Mouse (Mus musculus): ENCODE measurements around the gene Slc6a6. TPM values are rescaled to one million over a fixed set of nuclear protein-coding genes. Genes with fewer than 3 reads are reported as not detected.

Slc6a6 gene
- total RNA-seq, 2 experiments from 2014 or later, result 134 to 137 TPM

DNA sequence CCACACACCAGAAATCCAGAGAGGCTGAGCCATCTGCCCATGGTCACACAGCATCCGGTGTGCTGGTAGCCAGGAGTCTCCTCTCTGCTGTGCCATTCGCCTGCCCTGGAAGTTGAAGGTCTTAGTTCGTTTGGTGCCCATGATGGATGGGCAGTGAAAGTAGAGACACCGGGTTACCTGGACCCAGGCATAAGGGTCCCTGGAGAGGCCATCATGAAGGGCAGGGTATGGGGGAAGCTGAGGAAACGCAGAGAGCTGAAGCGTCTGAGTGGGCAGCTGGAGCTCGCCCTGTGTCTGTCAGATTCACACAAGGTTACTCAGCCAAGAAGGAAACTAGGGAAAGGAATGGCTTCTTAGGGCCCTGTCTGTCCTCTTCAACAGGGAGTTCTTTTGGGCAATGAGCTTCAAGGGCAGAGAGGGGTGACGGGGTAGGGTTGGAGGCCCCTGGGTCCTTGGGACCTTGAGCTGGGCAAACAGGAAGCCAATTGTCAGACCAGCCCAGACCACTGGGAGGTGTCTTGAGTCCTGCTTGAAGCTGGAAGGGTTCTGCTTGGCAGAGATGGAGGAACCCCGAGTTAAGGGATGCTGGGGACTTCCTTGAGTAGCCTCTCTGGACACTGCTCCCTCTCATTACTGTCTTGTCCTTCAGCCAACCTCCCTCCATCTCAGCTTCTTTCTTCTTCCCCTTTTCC lies 78.3 kb downstream of the Slc6a6 start:
- DNase-seq (ENCODE audit: low spot score in 2 of 2), result peak in 1 of 2 experiments; percentile 29

DNA sequence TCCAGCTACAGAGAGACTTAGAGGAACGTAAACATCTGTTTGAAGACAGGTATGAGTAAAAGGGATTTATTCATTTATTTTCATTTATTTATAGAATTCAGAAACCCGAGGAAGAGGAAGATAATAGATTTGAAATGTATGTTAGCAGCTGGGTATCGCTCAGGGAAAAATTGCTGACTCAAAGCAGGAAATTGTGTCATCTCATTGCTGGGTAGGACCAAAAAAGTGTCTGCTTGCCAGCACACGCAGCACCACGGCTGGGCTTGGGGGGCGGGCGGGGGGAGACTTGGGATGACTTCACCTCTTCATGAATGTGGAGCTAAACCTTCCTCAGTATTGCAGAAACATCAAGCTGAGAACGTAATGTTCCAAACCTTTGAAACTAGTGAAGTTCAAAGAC lies 83.7 kb downstream of the Slc6a6 start:
- no peak for DNase-seq (ENCODE audit: low spot score in 2 of 2)

DNA sequence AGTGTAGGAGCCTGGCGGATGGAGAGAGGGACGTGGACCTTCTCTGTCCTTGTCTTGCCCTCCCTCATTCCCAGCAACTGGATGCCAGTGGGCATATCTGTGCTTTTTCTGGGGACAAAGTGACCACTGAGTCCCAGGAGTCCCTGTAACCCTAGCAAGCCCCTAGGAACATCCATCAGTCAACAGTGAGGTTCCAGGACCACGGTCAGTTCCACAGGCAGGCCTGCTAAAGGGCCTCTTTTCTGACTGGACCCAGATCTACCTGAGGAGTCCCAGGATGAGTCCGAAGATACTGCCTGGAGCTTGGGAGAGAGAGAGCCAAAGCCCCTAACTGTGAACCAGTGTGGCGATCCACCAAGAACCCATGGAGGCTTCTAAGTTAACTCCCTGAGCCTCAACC lies 90.1 kb downstream of the Slc6a6 start:
- no peak for DNase-seq (ENCODE audit: low spot score in 2 of 2)

DNA sequence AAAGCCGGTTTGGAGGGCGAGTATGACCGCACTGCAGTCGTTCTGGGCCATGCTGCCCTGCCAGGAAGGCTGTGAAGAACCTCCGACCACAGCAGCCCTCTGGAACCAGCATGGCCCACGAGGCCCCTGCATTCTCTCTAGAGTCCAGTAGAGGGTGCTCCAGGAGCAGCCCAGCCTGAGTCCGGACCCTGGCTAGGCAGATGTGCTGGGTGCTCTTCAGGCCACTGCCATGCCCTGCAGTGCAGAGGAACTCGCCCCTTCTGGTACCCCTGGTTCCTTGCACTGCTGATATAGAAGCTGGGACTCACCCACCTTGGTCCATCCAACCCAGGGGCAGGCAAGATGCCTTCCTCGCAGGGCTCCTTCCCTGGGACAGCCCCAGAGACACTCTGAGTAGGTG lies 92.7 kb downstream of the Slc6a6 start:
- peak; percentile 64 to 67 for DNase-seq (ENCODE audit: low spot score in 2 of 2)

GRCm38 (mm10) chr6:91779206-91779605 lies 95.4 kb downstream of the Slc6a6 start:
- DNase-seq (ENCODE audit: low spot score in 2 of 2), result no peak

DNA sequence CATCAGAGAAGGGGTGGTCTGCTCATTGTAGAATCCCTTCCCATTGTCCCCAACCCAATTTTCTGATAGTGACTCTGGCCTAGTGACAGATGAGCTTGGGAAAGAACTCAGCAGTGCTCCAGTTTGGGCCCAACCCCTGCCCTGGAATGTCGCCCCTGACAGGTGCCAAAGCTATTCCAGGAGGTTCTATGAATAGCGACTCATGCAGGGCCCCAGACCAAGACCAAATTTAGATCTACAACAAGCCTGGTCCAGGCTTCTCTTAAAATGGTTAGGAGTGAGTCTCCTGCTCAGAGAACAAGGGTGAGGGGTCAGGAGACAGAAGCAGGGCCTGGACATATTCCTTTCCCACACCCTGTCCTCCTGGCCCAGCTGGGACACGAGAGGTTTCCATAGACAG lies 101.2 kb downstream of the Slc6a6 start:
- DNase-seq (ENCODE audit: low spot score in 2 of 2), result no peak

DNA sequence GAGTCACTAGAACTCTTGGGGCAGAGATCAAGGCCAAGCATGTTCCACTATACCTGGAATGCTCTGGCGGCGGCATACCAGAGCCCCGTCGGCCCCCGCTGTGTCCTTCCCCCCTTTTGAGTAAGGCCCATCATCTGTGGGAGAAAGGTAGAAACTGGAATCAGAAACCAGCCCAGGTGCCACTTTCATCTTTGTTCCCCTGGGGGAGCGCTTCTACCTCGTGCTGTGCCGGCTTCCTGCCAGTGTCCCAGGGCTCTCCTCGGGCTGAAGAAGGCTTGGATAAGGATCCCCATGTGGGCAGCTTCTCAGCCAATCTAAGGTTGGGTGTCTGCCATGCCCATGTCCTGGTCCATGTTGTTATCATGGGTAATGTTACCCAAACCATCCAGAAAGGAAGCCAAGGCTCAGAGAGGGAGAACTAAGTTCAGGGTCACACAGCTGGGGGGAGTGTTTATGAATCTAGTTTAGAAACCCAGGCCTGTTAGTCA lies 104.5 kb downstream of the Slc6a6 start:
- no peak for DNase-seq (ENCODE audit: low spot score in 2 of 2)

DNA sequence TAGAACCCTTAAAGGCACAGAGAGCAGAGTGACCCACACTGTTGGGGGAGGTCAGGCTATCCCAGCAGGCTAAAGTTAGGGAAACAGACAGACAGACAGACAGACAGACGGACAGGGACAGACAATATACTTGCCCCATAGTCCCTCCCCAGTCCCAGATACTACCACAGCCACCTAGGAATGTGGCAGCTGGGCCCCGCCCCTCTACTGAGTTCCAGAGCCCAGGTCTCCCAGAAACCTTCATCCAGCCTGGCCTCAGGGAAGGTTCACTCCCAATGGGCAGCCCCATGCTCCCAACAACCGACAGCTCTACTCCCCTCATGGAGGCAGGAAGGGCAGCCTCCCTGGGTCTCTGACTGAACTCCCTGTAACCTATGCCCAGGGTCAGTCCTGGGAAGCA lies 111.8 kb downstream of the Slc6a6 start:
- no peak for DNase-seq (ENCODE audit: low spot score in 2 of 2)

DNA sequence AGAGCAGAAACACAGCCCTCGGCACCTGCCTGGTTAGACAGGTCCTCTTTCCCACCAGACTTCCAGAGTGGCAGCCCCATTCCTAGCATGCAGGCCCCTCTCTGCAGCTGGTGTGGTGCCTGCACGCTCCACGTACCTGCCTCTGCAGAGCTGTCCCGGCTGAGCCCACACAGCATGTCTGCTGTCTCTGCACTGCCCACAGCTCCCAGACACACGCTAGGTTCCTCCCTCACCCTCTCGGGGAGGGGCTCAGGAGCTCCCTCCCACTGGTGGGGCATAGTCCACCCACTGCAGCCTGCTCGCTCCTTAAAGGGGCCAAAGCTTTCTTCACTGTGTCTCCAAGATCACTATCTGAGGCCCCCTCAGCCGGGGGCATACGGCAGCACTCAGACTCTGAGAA lies 112.2 kb downstream of the Slc6a6 start:
- DNase-seq (ENCODE audit: low spot score in 2 of 2), result peak; percentile 20 to 64

GRCm38 (mm10) chr6:91796736-91797135 lies 112.9 kb downstream of the Slc6a6 start:
- DNase-seq (ENCODE audit: low spot score in 2 of 2), result no peak

DNA sequence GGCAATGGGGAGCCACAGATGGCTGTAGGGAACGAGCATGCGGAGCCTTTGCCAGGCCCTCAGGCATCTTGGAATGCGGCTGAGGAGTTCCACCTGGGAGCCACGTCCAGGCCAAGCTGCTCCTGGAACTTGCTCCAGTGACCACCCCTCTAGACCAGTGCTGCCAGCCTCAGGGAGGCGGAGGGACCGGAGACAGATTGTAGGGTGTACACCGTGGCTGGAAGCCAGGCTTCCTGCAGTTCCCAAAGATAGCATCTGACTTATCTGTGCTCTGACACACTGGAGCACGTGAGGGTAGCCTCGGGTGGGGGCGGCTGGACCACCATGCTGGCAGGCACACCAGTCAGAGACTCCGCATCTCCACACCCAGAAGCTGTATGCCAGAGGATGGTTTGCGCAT lies 114.6 kb downstream of the Slc6a6 start:
- DNase-seq (ENCODE audit: low spot score in 2 of 2), result peak; percentile 28 to 42

GRCm38 (mm10) chr6:91804177-91804576 lies 120.3 kb downstream of the Slc6a6 start:
- DNase-seq (ENCODE audit: low spot score in 2 of 2), result no peak

- DNase-seq (ENCODE audit: low spot score in 2 of 2), result peak; percentile 41 to 62
Measured at GRCm38 (mm10) chr6:91807169-91807568, 123.3 kb downstream of the Slc6a6 start.

DNA sequence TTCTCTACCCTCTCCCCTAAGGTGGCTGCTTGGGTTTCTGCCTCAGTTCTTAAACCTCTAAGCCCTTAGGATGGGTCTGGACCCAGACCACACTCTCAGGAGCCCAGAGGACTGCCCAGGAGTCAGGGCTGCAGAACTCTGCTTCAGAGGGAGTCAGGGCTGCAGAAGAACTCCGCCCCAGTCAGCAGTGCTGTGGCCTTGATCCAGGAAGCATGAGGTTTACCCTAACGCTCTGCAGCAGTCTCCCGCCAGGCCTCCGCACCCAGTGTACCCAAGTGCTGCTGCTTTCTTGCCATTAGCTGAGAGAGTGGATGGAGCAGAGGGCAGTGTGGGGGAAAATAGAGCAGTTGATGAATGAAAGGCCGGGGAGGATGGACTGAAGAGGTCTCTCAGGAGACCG lies 124.2 kb downstream of the Slc6a6 start:
- no peak for DNase-seq (ENCODE audit: low spot score in 2 of 2)

Other genes starting within 250 kb of the Slc6a6 start
- gene Chchd4, start 210.5 kb upstream of the Slc6a6 start, total RNA-seq (2021), result 10 to 100 TPM; 21.3 to 22.2 TPM
- gene Tmem43, start 210.3 kb upstream of the Slc6a6 start, total RNA-seq (2021), result 10 to 100 TPM; 29.4 to 30.8 TPM
- gene Xpc, start 168.2 kb upstream of the Slc6a6 start, total RNA-seq (2021), result 10 to 100 TPM; 11.5 to 14.9 TPM
- gene Lsm3, start 168.1 kb upstream of the Slc6a6 start, total RNA-seq (2021), result 10 to 100 TPM; 34.9 to 40.0 TPM
- gene Grip2, start 143.2 kb downstream of the Slc6a6 start, total RNA-seq (2021), result 10 to 100 TPM; 18.0 to 20.1 TPM
- gene Ccdc174, start 194.0 kb downstream of the Slc6a6 start, total RNA-seq (2021), result 10 to 100 TPM; 25.1 to 29.3 TPM
- 1 to 10 TPM; 2.0 to 2.2 TPM for gene 4930590J08Rik, start 218.8 kb downstream of the Slc6a6 start, total RNA-seq (2021)